9 mouse cellular contexts compared by ENCODE assay signal in the genomic region with DNA sequence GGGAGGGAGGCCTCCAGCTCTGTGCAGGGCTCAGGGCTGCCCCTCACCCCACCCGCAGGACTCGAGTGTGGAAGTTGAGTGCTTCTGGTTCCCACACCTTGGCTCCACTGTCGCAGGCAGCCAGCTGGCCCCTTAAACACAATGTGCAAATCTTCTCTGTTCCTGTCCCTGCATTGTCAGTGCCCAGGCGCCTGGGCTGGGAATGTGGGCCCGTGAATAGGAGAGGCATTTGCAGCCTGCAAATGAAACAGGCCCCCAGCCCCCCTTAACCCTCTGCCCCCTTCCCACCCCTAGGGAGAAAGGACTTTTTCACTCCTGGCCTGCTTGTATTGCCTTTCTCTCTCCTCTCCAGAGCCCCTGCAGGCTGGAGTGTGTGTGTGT. TPM values are rescaled to one million over a fixed set of nuclear protein-coding genes. Genes with fewer than 3 reads are reported as not detected.
DNase-seq lines count a peak whose midpoint lies in the region; ATAC-seq and TF ChIP-seq lines count a peak whose summit lies in the region.
"Had no signal": no experiment of that assay in that cellular context is flagged by ENCODE, and none has a peak within 500 bp of the region (broad histone marks: within the 10 kb centered on the region; RNA-seq: fewer than 3 reads in every experiment).

No protein-coding gene starts in this region.

- H3K4me2 ChIP-seq in embryonic facial prominence, embryonic 11.5 days (ENCODE audit: low read depth, low read length): no peak overlapping the region
- no peak overlapping the region; the same call in 1 of the 2 replicates for H3K4me2 ChIP-seq in intestine, embryonic 16.5 days (ENCODE audit: low read depth, low read length)
- H3K4me2 ChIP-seq: liver, embryonic 15.5 days had no signal

- peak overlapping the region; percentile 78 for H3K27ac ChIP-seq in embryonic facial prominence, embryonic 11.5 days (replicated peaks; ENCODE audit: low read depth, low read length)
- H3K27ac ChIP-seq in intestine, embryonic 16.5 days (ENCODE audit: low read length): peak overlapping the region; percentile 57
- H3K27ac ChIP-seq in midbrain, embryonic 10.5 days (replicated peaks): peak overlapping the region; percentile 91
- H3K27ac ChIP-seq: liver, embryonic 15.5 days had no signal

- H3K9me3 ChIP-seq in E14TG2a.4 (ENCODE audit: low read length): no peaks in the 10 kb centered on the region
- no peaks in the 10 kb centered on the region for H3K9me3 ChIP-seq in embryonic facial prominence, embryonic 11.5 days (replicated peaks; ENCODE audit: control insufficient read depth, low read length)
- no peaks in the 10 kb centered on the region for H3K9me3 ChIP-seq in intestine, embryonic 16.5 days (ENCODE audit: control insufficient read depth, low read length)
- no peaks in the 10 kb centered on the region for H3K9me3 ChIP-seq in midbrain, embryonic 10.5 days (replicated peaks)
- H3K9me3 ChIP-seq: liver, embryonic 15.5 days had no signal

- no peaks in the 10 kb centered on the region for H3K36me3 ChIP-seq in E14TG2a.4 (ENCODE audit: insufficient read depth, low read length)
- H3K36me3 ChIP-seq in embryonic facial prominence, embryonic 11.5 days (replicated peaks; ENCODE audit: control insufficient read depth, insufficient read depth, low read depth, low read length): peaks cover 4% of the 10 kb centered on the region; the same call in 1 of the 2 replicates
- no peaks in the 10 kb centered on the region for H3K36me3 ChIP-seq in intestine, embryonic 16.5 days (ENCODE audit: control insufficient read depth, insufficient read depth, low read length)
- peaks cover 90% of the 10 kb centered on the region for H3K36me3 ChIP-seq in midbrain, embryonic 10.5 days
- H3K36me3 ChIP-seq: liver, embryonic 15.5 days had no signal

- H3K27me3 ChIP-seq in E14TG2a.4 (ENCODE audit: insufficient read depth, low read length): peaks cover 63% of the 10 kb centered on the region
- H3K27me3 ChIP-seq in embryonic facial prominence, embryonic 11.5 days (ENCODE audit: control insufficient read depth, insufficient read depth, low read length): no peaks in the 10 kb centered on the region
- H3K27me3 ChIP-seq in intestine, embryonic 16.5 days (replicated peaks; ENCODE audit: control insufficient read depth, insufficient read depth, low read length): no peaks in the 10 kb centered on the region
- H3K27me3 ChIP-seq in midbrain, embryonic 10.5 days (ENCODE audit: low read depth, poor library complexity, severe bottlenecking): no peaks in the 10 kb centered on the region

- peaks cover 70% of the 10 kb centered on the region for H3K4me1 ChIP-seq in E14TG2a.4 (replicated peaks; ENCODE audit: low read depth, low read length)
- peaks cover 18% of the 10 kb centered on the region for H3K4me1 ChIP-seq in embryonic facial prominence, embryonic 11.5 days (ENCODE audit: control insufficient read depth, insufficient read depth, low read length)
- peaks cover 14% of the 10 kb centered on the region for H3K4me1 ChIP-seq in intestine, embryonic 16.5 days (ENCODE audit: control insufficient read depth, insufficient read depth, low read length)
- H3K4me1 ChIP-seq in midbrain, embryonic 10.5 days: peaks cover 99% of the 10 kb centered on the region
- H3K4me1 ChIP-seq: liver, embryonic 15.5 days had no signal

- ATAC-seq in embryonic facial prominence, embryonic 11.5 days (replicated peaks; ENCODE audit: insufficient number of reproducible peaks, low FRiP score, low TSS enrichment, low read depth): peak; percentile 55
- ATAC-seq in intestine, embryonic 16.5 days: peak; percentile 83

- peak overlapping the region; percentile 38 for H3K9ac ChIP-seq in embryonic facial prominence, embryonic 11.5 days (replicated peaks; ENCODE audit: low read length)
- H3K9ac ChIP-seq in intestine, embryonic 16.5 days (ENCODE audit: low read depth, low read length): 0 out of 2 replicates have a peak overlapping the region, but pooled peaks have one; percentile 4
- H3K9ac ChIP-seq: liver, embryonic 15.5 days had no signal

- no peak for TF ChIP-seq CTCF in E14TG2a.4 (conservative IDR thresholded peaks at IDR 0.05; ENCODE audit: low read length)

- peak overlapping the region; percentile 23; the same call in 1 of the 2 replicates for H3K4me3 ChIP-seq in E14TG2a.4 (replicated peaks; ENCODE audit: low read length)
- H3K4me3 ChIP-seq in embryonic facial prominence, embryonic 11.5 days (ENCODE audit: low read depth, low read length): no peak overlapping the region
- H3K4me3 ChIP-seq in intestine, embryonic 16.5 days (ENCODE audit: low read length): no peak overlapping the region
- peak overlapping the region; percentile 32 for H3K4me3 ChIP-seq in midbrain, embryonic 10.5 days
- H3K4me3 ChIP-seq: liver, embryonic 15.5 days had no signal

- WGBS in embryonic facial prominence, embryonic 11.5 days: 6% methylated on average over 5 of the region's 5 CpGs
- WGBS in intestine, embryonic 16.5 days: 14% methylated on average over 5 of the region's 5 CpGs
- 7% methylated on average over 5 of the region's 5 CpGs for WGBS in midbrain, embryonic 10.5 days

- DNase-seq in embryonic facial prominence, embryonic 11.5 days (ENCODE audit: low spot score): peak; percentile 58
- peak; percentile 84 for DNase-seq in midbrain, embryonic 10.5 days (ENCODE audit: low spot score)
- no peak for DNase-seq in urinary bladder, postnatal 36 days (ENCODE audit: low spot score in 2 of 2)
- no peak for DNase-seq in Muller cell, postnatal 12 days (ENCODE audit: inconsistent ontology term)
- no peak for DNase-seq in testis, postnatal 14 days (ENCODE audit: low spot score)
- no peak for DNase-seq in frontal cortex, postnatal 36 days (ENCODE audit: low spot score in 2 of 2)

RNA-seq across cellular contexts. Expression of a gene that starts 12.3 kb away (rescaled TPM):
- polyA plus RNA-seq in embryonic facial prominence, embryonic 11.5 days (2014; fragmentation: Nextera tagmentation; extraction: Ambion mirVana): 17.0 and 18.7 TPM in 2 replicates
- 0.12 and 0.60 TPM in 2 replicates for polyA plus RNA-seq in intestine, embryonic 16.5 days (2015; fragmentation: Nextera tagmentation; extraction: Ambion mirVana)
- polyA plus RNA-seq in midbrain, embryonic 10.5 days (2016; fragmentation: Nextera tagmentation; extraction: Ambion mirVana): 334 and 450 TPM in 2 replicates

RNA-seq across cellular contexts. Expression of a gene that starts 41.8 kb away (rescaled TPM):
- 4.9 and 5.7 TPM in 2 replicates for polyA plus RNA-seq in embryonic facial prominence, embryonic 11.5 days (2014; fragmentation: Nextera tagmentation; extraction: Ambion mirVana)
- 10.8 and 11.0 TPM in 2 replicates for polyA plus RNA-seq in intestine, embryonic 16.5 days (2015; fragmentation: Nextera tagmentation; extraction: Ambion mirVana)
- polyA plus RNA-seq in midbrain, embryonic 10.5 days (2016; fragmentation: Nextera tagmentation; extraction: Ambion mirVana): 7.2 and 7.9 TPM in 2 replicates

RNA-seq across cellular contexts. Expression of a gene that starts 52.0 kb away (rescaled TPM):
- 11.8 and 12.4 TPM in 2 replicates for polyA plus RNA-seq in embryonic facial prominence, embryonic 11.5 days (2014; fragmentation: Nextera tagmentation; extraction: Ambion mirVana)
- polyA plus RNA-seq in intestine, embryonic 16.5 days (2015; fragmentation: Nextera tagmentation; extraction: Ambion mirVana): 13.0 and 14.5 TPM in 2 replicates
- 8.9 and 12.6 TPM in 2 replicates for polyA plus RNA-seq in midbrain, embryonic 10.5 days (2016; fragmentation: Nextera tagmentation; extraction: Ambion mirVana)

Comparison
In these comparisons a context has a peak if more than half of its experiments do, and no peak if none do; other contexts are left out.
1. H3K4me3 ChIP-seq: peak in E14TG2a.4 (single experiment) and midbrain, embryonic 10.5 days (single experiment); none in embryonic facial prominence, embryonic 11.5 days (single experiment) and intestine, embryonic 16.5 days (single experiment).
2. DNase-seq: peak in embryonic facial prominence, embryonic 11.5 days (single experiment) and midbrain, embryonic 10.5 days (single experiment); none in urinary bladder, postnatal 36 days (0 of 2), Muller cell, postnatal 12 days (single experiment), testis, postnatal 14 days (single experiment) and frontal cortex, postnatal 36 days (0 of 2).
3. RNA of a gene that starts 12.3 kb away (polyA plus RNA-seq): 334 to 450 TPM in midbrain, embryonic 10.5 days; 17.0 to 18.7 TPM in embryonic facial prominence, embryonic 11.5 days and 0.12 to 0.60 TPM in intestine, embryonic 16.5 days; every median in the first group is over 10 times any median in the second.
4. Peak in every context shown above with its lines, with median percentiles within 50 percentile points of each other: H3K27ac ChIP-seq.